Mouse (Mus musculus) lung, postnatal 0 days (tissue): ENCODE data around the gene Coq10a.

Experiments used
- CTCF ChIP-seq: IDR thresholded peaks from 2 replicates; pipeline ENCODE4 v1.5.1; 2016; ENCODE audit warnings: antibody characterized with exemption, mild to moderate bottlenecking
- EP300 ChIP-seq: IDR thresholded peaks from 2 replicates; pipeline ENCODE4 v1.6.1; 2016; ENCODE audit warnings: antibody characterized with exemption, mild to moderate bottlenecking, control low read depth

- TF ChIP-seq EP300: no peak
- TF ChIP-seq CTCF: no peak
These were observed 9.6 kb downstream of the Coq10a start for GRCm38 (mm10) chr10:128359226-128359625.
